Mouse (Mus musculus): ENCODE measurements around the gene Pex14. TPM values are rescaled to one million over a fixed set of nuclear protein-coding genes. Genes with fewer than 3 reads are reported as not detected.

The Pex14 gene
- polyA plus RNA-seq, 1 experiment from 2014 or later = 63.9 TPM

DNA sequence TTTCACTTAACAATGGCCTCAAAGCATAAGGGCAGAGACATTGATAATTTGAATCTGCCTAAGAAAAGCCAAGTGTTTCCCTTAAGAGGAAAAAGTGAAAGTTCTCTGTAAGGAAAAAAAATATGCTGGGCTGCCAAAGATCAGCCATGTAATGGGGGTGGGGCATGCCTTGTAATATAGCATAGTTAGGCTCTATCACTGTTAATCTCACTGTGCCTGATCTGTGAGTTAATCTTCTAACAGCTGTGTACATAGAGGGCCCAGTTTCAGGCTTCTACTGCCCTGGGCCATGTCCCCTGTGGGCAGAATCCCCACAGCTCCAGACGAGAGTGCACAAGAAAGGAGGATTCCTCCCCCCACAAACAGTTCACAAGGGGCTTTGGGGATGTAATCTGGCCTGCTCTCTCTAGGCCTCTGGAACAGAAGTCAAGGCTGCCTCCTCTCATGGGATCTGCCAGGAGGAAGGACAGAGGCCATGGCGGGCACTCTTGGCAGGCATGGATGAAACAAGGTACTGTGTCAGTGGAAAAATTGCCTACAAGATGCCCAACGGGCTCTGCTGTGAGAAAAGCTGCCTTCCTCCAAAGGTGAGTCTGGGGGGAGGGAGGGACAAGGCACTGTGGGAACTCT lies 127.9 kb downstream of the Pex14 start:
- no peak overlapping the region for H3K4me3 ChIP-seq (ENCODE audit: low read length)
- WGBS = 49% methylated on average over 3 of the region's 3 CpGs
- no peak overlapping the region for H3K9ac ChIP-seq (ENCODE audit: low read depth, low read length)
- no peak overlapping the region for H3K4me2 ChIP-seq (ENCODE audit: low read length)
- H3K27ac ChIP-seq (ENCODE audit: low read depth, low read length) = no peak overlapping the region
- no peaks in the 10 kb centered on the region for H3K27me3 ChIP-seq (replicated peaks; ENCODE audit: control insufficient read depth, insufficient read depth, low read length)
- H3K9me3 ChIP-seq (ENCODE audit: control insufficient read depth, low read length) = no peaks in the 10 kb centered on the region
- H3K36me3 ChIP-seq (ENCODE audit: control insufficient read depth, insufficient read depth, low read length) = no peaks in the 10 kb centered on the region
- no peak for ATAC-seq
- peaks cover 21% of the 10 kb centered on the region for H3K4me1 ChIP-seq (ENCODE audit: control insufficient read depth, insufficient read depth, low read depth, low read length)

GRCm38 (mm10) chr4:148970742-148971141 lies 128.9 kb downstream of the Pex14 start:
- Histone ChIP-seq H3K9ac (ENCODE audit: low read depth, low read length) (no peak overlapping the region), H3K36me3 (ENCODE audit: control insufficient read depth, insufficient read depth, low read length) (no peaks in the 10 kb centered on the region), H3K4me2 (ENCODE audit: low read length) (no peak overlapping the region), H3K9me3 (ENCODE audit: control insufficient read depth, low read length) (no peaks in the 10 kb centered on the region), H3K4me1 (ENCODE audit: control insufficient read depth, insufficient read depth, low read depth, low read length) (peaks cover 22% of the 10 kb centered on the region), H3K27ac (ENCODE audit: low read depth, low read length) (no peak overlapping the region), H3K4me3 (ENCODE audit: low read length) (no peak overlapping the region), H3K27me3 (replicated peaks; ENCODE audit: control insufficient read depth, insufficient read depth, low read length) (no peaks in the 10 kb centered on the region)
- no peak for ATAC-seq
- WGBS = 77% methylated on average over 4 of the region's 4 CpGs

DNA sequence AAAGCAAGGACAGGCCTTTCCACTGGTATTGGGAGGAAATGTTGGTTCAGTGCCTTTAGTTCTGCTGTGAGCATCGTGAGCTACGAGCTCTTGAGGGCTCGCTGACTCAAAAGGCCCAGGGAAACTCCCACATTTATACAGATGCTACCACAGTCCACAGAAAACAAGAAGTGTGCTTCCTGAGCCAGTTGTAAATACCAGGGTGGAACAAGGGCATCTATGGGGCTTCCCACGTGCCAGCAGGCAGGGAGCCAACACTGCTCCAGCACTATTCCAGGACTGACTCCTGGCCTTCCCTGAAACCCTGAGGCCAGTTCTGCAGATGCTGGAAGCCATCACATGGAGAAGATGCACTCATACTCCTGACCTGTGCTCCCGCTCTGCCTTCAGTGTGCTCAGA lies 130.1 kb downstream of the Pex14 start:
- Histone ChIP-seq H3K27ac (ENCODE audit: low read depth, low read length) (no peak overlapping the region), H3K9ac (ENCODE audit: low read depth, low read length) (no peak overlapping the region), H3K36me3 (ENCODE audit: control insufficient read depth, insufficient read depth, low read length) (no peaks in the 10 kb centered on the region), H3K27me3 (replicated peaks; ENCODE audit: control insufficient read depth, insufficient read depth, low read length) (no peaks in the 10 kb centered on the region), H3K4me2 (ENCODE audit: low read length) (no peak overlapping the region), H3K4me3 (ENCODE audit: low read length) (no peak overlapping the region), H3K4me1 (ENCODE audit: control insufficient read depth, insufficient read depth, low read depth, low read length) (peaks cover 16% of the 10 kb centered on the region), H3K9me3 (ENCODE audit: control insufficient read depth, low read length) (no peaks in the 10 kb centered on the region)
- no peak for ATAC-seq
- 66% methylated on average over 5 of the region's 5 CpGs for WGBS

- no peak overlapping the region for H3K4me2 ChIP-seq (ENCODE audit: low read length)
- H3K4me1 ChIP-seq (ENCODE audit: control insufficient read depth, insufficient read depth, low read depth, low read length) = peaks cover 14% of the 10 kb centered on the region
- WGBS = 66% methylated on average over 5 of the region's 5 CpGs
- no peak overlapping the region for H3K27ac ChIP-seq (ENCODE audit: low read depth, low read length)
- no peaks in the 10 kb centered on the region for H3K27me3 ChIP-seq (replicated peaks; ENCODE audit: control insufficient read depth, insufficient read depth, low read length)
- no peaks in the 10 kb centered on the region for H3K36me3 ChIP-seq (ENCODE audit: control insufficient read depth, insufficient read depth, low read length)
- H3K4me3 ChIP-seq (ENCODE audit: low read length) = no peak overlapping the region
- no peak overlapping the region for H3K9ac ChIP-seq (ENCODE audit: low read depth, low read length)
- H3K9me3 ChIP-seq (ENCODE audit: control insufficient read depth, low read length) = no peaks in the 10 kb centered on the region
- no peak for ATAC-seq
Observed at GRCm38 (mm10) chr4:148968859-148969258, 130.8 kb downstream of the Pex14 start.

DNA sequence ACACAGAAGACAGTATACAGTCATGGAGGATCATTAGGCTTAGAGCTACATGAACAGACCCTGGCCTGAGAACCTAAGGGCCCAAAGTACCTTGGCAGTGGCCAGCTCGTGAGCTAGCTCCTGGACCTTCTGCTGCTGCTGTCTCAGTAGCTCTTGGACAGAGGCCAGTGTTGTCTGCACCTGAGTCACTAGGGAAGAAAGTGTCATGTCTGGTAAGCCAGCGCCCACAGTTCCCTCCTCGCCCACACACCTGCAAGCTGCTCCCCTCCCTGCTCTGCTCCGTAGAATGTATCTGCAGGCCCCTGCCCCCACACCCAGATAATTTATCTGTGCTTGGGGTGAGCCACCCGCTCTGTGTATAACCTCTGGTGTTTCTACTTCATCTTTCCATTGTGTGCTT lies 133.5 kb downstream of the Pex14 start:
- H3K9ac ChIP-seq (ENCODE audit: low read depth, low read length) = no peak overlapping the region
- H3K4me2 ChIP-seq (ENCODE audit: low read length) = no peak overlapping the region
- no peak overlapping the region for H3K4me3 ChIP-seq (ENCODE audit: low read length)
- 85% methylated on average over 5 of the region's 5 CpGs for WGBS
- H3K27me3 ChIP-seq (replicated peaks; ENCODE audit: control insufficient read depth, insufficient read depth, low read length) = no peaks in the 10 kb centered on the region
- H3K9me3 ChIP-seq (ENCODE audit: control insufficient read depth, low read length) = no peaks in the 10 kb centered on the region
- peaks cover 3% of the 10 kb centered on the region; the same call in 1 of the 2 replicates for H3K36me3 ChIP-seq (ENCODE audit: control insufficient read depth, insufficient read depth, low read length)
- no peak for ATAC-seq
- H3K4me1 ChIP-seq (ENCODE audit: control insufficient read depth, insufficient read depth, low read depth, low read length) = peaks cover 7% of the 10 kb centered on the region
- H3K27ac ChIP-seq (ENCODE audit: low read depth, low read length) = no peak overlapping the region; the same call in 1 of the 2 replicates

- Histone ChIP-seq H3K9me3 (ENCODE audit: control insufficient read depth, low read length) (no peaks in the 10 kb centered on the region), H3K4me1 (ENCODE audit: control insufficient read depth, insufficient read depth, low read depth, low read length) (peaks cover 7% of the 10 kb centered on the region), H3K4me3 (ENCODE audit: low read length) (no peak overlapping the region), H3K4me2 (ENCODE audit: low read length) (no peak overlapping the region), H3K27ac (ENCODE audit: low read depth, low read length) (no peak overlapping the region), H3K9ac (ENCODE audit: low read depth, low read length) (no peak overlapping the region), H3K27me3 (replicated peaks; ENCODE audit: control insufficient read depth, insufficient read depth, low read length) (no peaks in the 10 kb centered on the region), H3K36me3 (ENCODE audit: control insufficient read depth, insufficient read depth, low read length) (peaks cover 5% of the 10 kb centered on the region; the same call in 1 of the 2 replicates)
- ATAC-seq = no peak
- 73% methylated on average over 10 of the region's 10 CpGs for WGBS
Observed at GRCm38 (mm10) chr4:148964541-148965310, 134.9 kb downstream of the Pex14 start.

DNA sequence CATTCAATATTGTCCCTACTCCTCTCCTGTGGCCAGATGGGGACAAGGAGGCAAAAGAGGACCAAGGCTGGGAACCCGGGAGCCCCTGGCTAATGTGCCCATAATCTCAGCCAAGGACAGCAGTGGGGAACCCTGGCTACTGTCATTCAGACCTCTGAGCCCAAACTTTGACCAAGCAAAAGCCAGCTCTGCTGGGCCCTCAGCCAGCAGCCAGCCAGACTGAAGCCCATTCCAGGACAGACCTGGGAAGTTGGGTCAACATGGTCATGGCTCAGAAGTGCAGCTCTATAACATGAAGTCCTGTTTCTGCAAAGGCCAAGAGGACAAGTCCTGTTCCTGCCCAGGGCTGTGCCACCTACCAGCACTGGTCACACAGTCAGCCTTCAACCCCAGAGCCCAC lies 137.6 kb downstream of the Pex14 start:
- Histone ChIP-seq H3K4me2 (ENCODE audit: low read length) (no peak overlapping the region), H3K36me3 (ENCODE audit: control insufficient read depth, insufficient read depth, low read length) (peaks cover 5% of the 10 kb centered on the region; the same call in 1 of the 2 replicates), H3K4me1 (ENCODE audit: control insufficient read depth, insufficient read depth, low read depth, low read length) (peaks cover 3% of the 10 kb centered on the region), H3K27ac (ENCODE audit: low read depth, low read length) (no peak overlapping the region), H3K4me3 (ENCODE audit: low read length) (no peak overlapping the region), H3K9ac (ENCODE audit: low read depth, low read length) (no peak overlapping the region), H3K27me3 (replicated peaks; ENCODE audit: control insufficient read depth, insufficient read depth, low read length) (no peaks in the 10 kb centered on the region), H3K9me3 (ENCODE audit: control insufficient read depth, low read length) (no peaks in the 10 kb centered on the region)
- 75% methylated on average over 1 of the region's 1 CpGs for WGBS
- ATAC-seq = no peak

GRCm38 (mm10) chr4:148961081-148961480 lies 138.6 kb downstream of the Pex14 start:
- Histone ChIP-seq H3K4me2 (ENCODE audit: low read length) (no peak overlapping the region), H3K9me3 (ENCODE audit: control insufficient read depth, low read length) (no peaks in the 10 kb centered on the region), H3K4me3 (ENCODE audit: low read length) (no peak overlapping the region), H3K27me3 (replicated peaks; ENCODE audit: control insufficient read depth, insufficient read depth, low read length) (no peaks in the 10 kb centered on the region), H3K4me1 (ENCODE audit: control insufficient read depth, insufficient read depth, low read depth, low read length) (no peaks in the 10 kb centered on the region), H3K36me3 (ENCODE audit: control insufficient read depth, insufficient read depth, low read length) (peaks cover 5% of the 10 kb centered on the region; the same call in 1 of the 2 replicates), H3K27ac (ENCODE audit: low read depth, low read length) (no peak overlapping the region), H3K9ac (ENCODE audit: low read depth, low read length) (no peak overlapping the region)
- ATAC-seq = no peak
- WGBS = 94% methylated on average over 19 of the region's 19 CpGs

DNA sequence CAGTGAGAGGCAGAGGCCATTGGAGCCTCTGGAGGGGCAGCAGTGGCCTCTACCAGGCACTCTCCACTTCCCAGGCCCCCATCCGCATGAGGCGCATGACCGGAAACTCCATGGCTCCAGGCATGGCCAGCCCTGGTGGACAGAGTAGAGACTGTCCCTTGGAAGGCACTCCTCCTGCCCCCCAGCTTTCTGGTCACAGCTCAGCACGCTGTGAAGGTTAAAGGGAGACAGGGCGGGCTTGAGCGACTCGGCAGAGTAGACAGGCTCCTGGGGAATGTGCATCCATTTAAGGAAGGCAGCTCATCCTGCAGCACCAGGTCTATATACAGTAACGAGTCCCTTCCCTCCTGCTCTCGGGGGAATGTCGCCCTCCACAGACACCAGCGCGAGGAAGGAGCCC lies 139.7 kb downstream of the Pex14 start:
- WGBS = 69% methylated on average over 12 of the region's 12 CpGs
- Histone ChIP-seq H3K27ac (ENCODE audit: low read depth, low read length) (no peak overlapping the region), H3K4me1 (ENCODE audit: control insufficient read depth, insufficient read depth, low read depth, low read length) (no peaks in the 10 kb centered on the region), H3K9ac (ENCODE audit: low read depth, low read length) (no peak overlapping the region), H3K4me3 (ENCODE audit: low read length) (no peak overlapping the region), H3K4me2 (ENCODE audit: low read length) (no peak overlapping the region), H3K36me3 (ENCODE audit: control insufficient read depth, insufficient read depth, low read length) (peaks cover 5% of the 10 kb centered on the region; the same call in 1 of the 2 replicates), H3K9me3 (ENCODE audit: control insufficient read depth, low read length) (no peaks in the 10 kb centered on the region), H3K27me3 (replicated peaks; ENCODE audit: control insufficient read depth, insufficient read depth, low read length) (0 out of 2 replicates have a peak, but pooled peaks cover 1% of the 10 kb centered on the region)
- no peak for ATAC-seq
